Mouse (Mus musculus): ENCODE measurements around the gene Ptgr2. TPM values are rescaled to one million over a fixed set of nuclear protein-coding genes. Genes with fewer than 3 reads are reported as not detected.
"Not testable (repeated sequence)": the region's sequence is repeated elsewhere in the genome, so short reads cannot be mapped to it uniquely, and the experiment has no call there.

Ptgr2 gene
- 12.5 and 13.0 TPM in 2 replicates for polyA plus RNA-seq (2016; fragmentation: Nextera tagmentation; extraction: Ambion mirVana)

DNA sequence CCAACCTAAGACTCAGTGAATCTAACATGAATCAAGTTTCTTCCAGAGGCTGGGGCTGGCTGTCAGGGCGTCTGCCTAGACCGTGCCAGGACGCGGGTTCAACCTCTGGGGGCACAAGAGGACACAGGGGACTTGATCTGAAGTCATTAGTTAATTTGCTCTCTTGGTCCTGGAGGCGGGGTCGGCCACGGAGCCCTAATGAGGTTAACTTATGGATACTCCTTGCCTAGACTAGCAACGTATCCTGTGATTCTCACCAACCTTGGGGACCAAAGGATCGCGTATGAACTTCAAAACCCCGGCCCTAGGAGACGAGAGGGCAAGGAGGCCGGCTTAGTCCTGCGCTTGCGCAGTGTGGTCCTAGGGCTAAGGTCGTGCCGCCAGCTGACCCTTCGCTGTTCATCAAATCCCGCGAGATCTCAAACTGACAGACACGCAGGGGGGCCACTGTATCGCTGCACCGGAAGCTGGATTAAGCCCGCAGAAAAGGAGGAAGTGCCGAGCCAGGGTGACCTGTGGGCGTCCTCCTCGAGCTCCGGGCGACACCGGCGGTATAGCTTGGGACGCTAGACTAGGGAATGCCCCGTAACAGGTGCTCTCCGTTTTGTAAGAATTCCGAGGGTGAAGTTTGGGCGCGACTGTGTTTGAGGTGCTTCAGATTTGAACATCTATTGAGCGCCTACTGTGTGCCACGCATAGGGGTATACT is at the start of gene Ptgr2:
TSS of gene Ptgr2 (plus strand) at position 348 of the 708 bp plus-strand sequence.
- H3K9me3 ChIP-seq = no peaks in the 10 kb centered on the region; the same call in 1 of the 2 replicates
- peak; percentile 79 for ATAC-seq (ENCODE audit: insufficient number of reproducible peaks, insufficient read depth, low FRiP score, low TSS enrichment)
- peak within 1 kb of the TSS; percentile 54 for H3K4me3 ChIP-seq
- peak within 1 kb of the TSS; percentile 74 for H3K4me2 ChIP-seq (replicated peaks)
- H3K4me1 ChIP-seq = peaks cover 5% of the 10 kb centered on the region; the same call in 1 of the 2 replicates
- no peaks in the 10 kb centered on the region for H3K27me3 ChIP-seq
- no peak within 1 kb of the TSS for H3K27ac ChIP-seq
- H3K9ac ChIP-seq = peak within 1 kb of the TSS; percentile 44
- H3K36me3 ChIP-seq = no peaks in the 10 kb centered on the region
- under 1% methylated on average over 39 of the region's 39 CpGs for WGBS

DNA sequence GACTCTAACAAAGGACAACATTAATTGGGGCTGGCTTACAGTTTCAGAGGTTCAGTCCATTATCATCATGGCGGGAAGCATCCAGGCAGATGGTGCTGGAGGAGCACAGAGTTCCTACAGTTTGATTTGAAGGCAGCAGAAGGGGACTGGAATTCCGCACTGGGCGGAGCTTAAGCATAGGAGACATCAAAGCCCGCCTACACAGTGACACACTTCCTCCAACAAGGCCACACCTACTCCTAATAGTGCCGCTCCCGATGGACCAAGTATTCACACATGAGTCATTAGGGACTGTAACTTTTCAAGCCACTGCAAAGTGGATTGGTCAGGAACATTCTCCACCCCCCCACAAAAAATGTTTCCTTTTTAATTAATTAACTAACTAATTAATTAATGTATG is 49.5 kb upstream of the Ptgr2 start:
- Histone ChIP-seq H3K9me3 (no peaks in the 10 kb centered on the region), H3K4me2 (replicated peaks) (no peak overlapping the region), H3K36me3 (no peaks in the 10 kb centered on the region), H3K4me3 (no peak overlapping the region), H3K27me3 (no peaks in the 10 kb centered on the region), H3K9ac (no peak overlapping the region), H3K4me1 (no peaks in the 10 kb centered on the region), H3K27ac (no peak overlapping the region)
- 89% methylated on average over 6 of the region's 6 CpGs for WGBS
- 0 out of 2 replicates have a peak, but pooled peaks have one; percentile 22 for ATAC-seq (ENCODE audit: insufficient number of reproducible peaks, insufficient read depth, low FRiP score, low TSS enrichment)

- H3K9me3 ChIP-seq = no peaks in the 10 kb centered on the region
- H3K4me2 ChIP-seq (replicated peaks) = no peak overlapping the region
- H3K4me3 ChIP-seq = no peak overlapping the region
- WGBS = 74% methylated on average over 10 of the region's 10 CpGs
- ATAC-seq (ENCODE audit: insufficient number of reproducible peaks, insufficient read depth, low FRiP score, low TSS enrichment) = no peak
- no peak overlapping the region for H3K27ac ChIP-seq
- no peaks in the 10 kb centered on the region for H3K27me3 ChIP-seq
- H3K4me1 ChIP-seq = no peaks in the 10 kb centered on the region
- H3K36me3 ChIP-seq = no peaks in the 10 kb centered on the region
- H3K9ac ChIP-seq = no peak overlapping the region
These were observed 48.9 kb upstream of the Ptgr2 start for GRCm38 (mm10) chr12:84235981-84236752.

GRCm38 (mm10) chr12:84237036-84237435 is 48.0 kb upstream of the Ptgr2 start:
- H3K9me3 ChIP-seq; H3K27me3 ChIP-seq; ATAC-seq (ENCODE audit: insufficient number of reproducible peaks, insufficient read depth, low FRiP score, low TSS enrichment); H3K4me3 ChIP-seq; H3K4me2 ChIP-seq (replicated peaks); H3K36me3 ChIP-seq; H3K4me1 ChIP-seq; H3K9ac ChIP-seq; H3K27ac ChIP-seq: not testable (repeated sequence)
- WGBS = 91% methylated on average over 5 of the region's 5 CpGs

DNA sequence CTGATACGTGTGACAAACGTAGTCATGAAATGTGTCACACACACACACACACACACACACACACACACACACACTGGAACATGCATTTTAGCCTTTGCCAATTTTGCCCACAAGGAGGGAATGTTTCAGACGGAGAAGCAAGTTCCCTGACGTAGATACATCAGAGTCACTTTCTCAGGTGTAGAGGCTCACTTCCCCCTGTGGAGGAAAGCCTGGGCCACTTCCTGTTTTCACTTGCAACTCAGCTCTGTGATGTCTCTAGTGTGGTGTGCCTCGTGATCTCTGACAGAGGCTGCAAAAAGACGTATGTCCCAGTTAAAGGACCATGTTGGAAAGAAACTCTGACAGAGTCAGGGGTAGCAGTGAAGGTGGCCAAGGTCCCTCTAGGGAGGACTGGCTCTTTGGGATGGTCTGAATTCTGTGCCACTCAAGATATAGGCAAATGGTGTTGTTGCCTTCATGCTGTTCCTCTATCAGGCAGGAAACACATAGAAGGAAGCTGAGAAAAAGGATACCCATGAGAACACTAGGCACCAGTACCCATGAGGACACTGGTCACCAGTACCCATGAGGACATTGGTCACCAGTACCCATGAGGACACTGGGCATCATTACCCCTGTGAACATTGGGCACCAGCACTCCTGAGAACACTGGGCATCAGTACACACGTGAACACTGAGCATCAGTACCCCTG is 41.8 kb upstream of the Ptgr2 start:
- no peak for ATAC-seq (ENCODE audit: insufficient number of reproducible peaks, insufficient read depth, low FRiP score, low TSS enrichment)
- no peak overlapping the region for H3K27ac ChIP-seq

DNA sequence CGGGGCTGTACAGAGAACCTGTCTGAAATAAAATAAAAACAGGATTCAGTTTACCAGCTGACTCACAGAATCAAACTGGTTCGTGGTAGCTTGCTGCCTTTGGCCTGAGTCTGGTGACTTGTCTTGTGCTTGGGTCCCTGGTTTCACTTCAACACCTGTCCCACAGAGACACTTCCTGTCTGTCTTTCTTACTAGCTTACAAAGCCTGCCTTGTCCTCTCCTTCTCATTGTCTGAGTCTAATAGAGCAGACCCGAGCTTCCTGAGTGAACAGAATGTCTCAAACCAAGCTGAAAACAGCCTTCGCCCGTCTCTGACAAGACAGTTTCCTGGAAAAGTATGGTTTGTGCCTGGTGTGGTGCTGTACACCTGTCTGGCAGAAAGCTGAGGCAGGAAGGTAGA is 39.3 kb upstream of the Ptgr2 start:
- WGBS = 59% methylated on average over 5 of the region's 5 CpGs
- no peak for ATAC-seq (ENCODE audit: insufficient number of reproducible peaks, insufficient read depth, low FRiP score, low TSS enrichment)
- Histone ChIP-seq H3K27me3 (no peaks in the 10 kb centered on the region), H3K36me3 (no peaks in the 10 kb centered on the region), H3K27ac (no peak overlapping the region), H3K4me1 (no peaks in the 10 kb centered on the region), H3K4me2 (replicated peaks) (no peak overlapping the region), H3K4me3 (no peak overlapping the region), H3K9ac (no peak overlapping the region), H3K9me3 (no peaks in the 10 kb centered on the region)

More for the DNA sequence above, 41.8 kb upstream of the Ptgr2 start:
- 79% methylated on average over 7 of the region's 7 CpGs for WGBS
- Histone ChIP-seq H3K4me3 (no peak overlapping the region), H3K9ac (no peak overlapping the region), H3K4me1 (no peaks in the 10 kb centered on the region), H3K4me2 (replicated peaks) (no peak overlapping the region), H3K27me3 (no peaks in the 10 kb centered on the region), H3K9me3 (no peaks in the 10 kb centered on the region), H3K36me3 (no peaks in the 10 kb centered on the region)

DNA sequence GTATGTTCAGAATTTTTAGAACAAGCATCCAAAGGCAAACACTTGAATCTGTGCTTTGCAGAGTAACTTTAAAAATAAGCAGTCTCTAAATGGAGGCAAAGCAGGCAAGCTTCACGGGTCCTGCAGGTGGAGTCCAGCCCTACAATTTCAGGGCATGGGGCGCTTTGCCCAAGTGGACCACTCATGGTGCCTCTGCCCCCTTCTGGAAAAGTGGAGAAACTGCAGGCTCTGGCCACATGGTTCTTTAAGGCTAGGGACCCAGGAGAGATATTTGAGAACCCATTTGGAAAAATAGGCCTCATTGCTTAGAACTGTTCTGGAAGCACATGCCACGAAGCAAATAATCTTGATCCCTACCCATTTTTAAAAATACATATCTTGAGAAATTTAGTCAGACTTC is 35.8 kb upstream of the Ptgr2 start:
- H3K27me3 ChIP-seq = no peaks in the 10 kb centered on the region
- H3K9me3 ChIP-seq = no peaks in the 10 kb centered on the region
- WGBS = 6% methylated on average over 3 of the region's 3 CpGs
- H3K4me3 ChIP-seq = no peak overlapping the region
- no peak overlapping the region for H3K27ac ChIP-seq
- no peak for ATAC-seq (ENCODE audit: insufficient number of reproducible peaks, insufficient read depth, low FRiP score, low TSS enrichment)
- H3K4me1 ChIP-seq = no peaks in the 10 kb centered on the region
- H3K9ac ChIP-seq = no peak overlapping the region
- H3K36me3 ChIP-seq = no peaks in the 10 kb centered on the region
- no peak overlapping the region for H3K4me2 ChIP-seq (replicated peaks)

DNA sequence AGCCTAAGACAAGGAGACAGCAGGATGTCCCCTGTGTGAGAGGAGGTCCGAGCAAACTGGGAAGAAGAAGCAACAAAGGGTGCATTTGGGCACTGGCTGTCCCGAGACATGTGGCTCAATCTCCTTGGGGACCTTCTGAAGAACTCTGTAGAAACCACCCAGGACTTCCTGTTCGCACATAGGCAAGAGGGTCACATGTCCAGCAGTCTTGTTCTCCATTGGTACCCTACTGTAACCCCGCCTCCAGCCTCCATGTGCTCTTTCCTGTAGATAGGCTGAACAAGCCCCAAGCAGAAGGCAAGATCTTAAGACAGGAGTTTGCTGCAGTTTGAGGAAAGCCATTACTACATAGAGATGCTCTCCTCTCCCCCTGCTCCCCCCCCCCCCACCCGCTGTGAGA is 32.2 kb upstream of the Ptgr2 start:
- WGBS = 87% methylated on average over 5 of the region's 5 CpGs
- no peak overlapping the region for H3K4me3 ChIP-seq

DNA sequence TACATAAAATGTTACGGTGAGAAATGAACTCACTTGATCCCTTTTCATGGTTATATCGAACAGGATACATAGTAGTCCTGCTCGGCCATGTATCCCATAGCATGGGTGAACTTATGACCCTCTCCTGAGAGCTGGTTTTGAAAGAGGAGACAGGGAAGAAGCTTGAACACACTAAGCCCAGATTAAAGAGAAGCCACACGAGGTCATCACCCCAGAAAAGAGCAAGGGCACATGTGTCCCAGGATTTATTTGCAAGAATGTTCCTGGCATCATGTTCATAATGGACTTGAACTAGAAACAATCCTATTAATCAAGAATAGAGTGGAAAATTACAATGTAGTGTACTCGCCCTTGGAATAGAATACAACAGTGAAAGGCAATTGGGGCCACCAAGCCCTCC is 30.1 kb upstream of the Ptgr2 start:
- no peaks in the 10 kb centered on the region for H3K36me3 ChIP-seq
- H3K4me2 ChIP-seq (replicated peaks) = no peak overlapping the region
- H3K27me3 ChIP-seq = no peaks in the 10 kb centered on the region
- no peaks in the 10 kb centered on the region; the same call in 1 of the 2 replicates for H3K4me1 ChIP-seq
- H3K27ac ChIP-seq = no peak overlapping the region
- WGBS = 69% methylated on average over 5 of the region's 5 CpGs
- H3K4me3 ChIP-seq = no peak overlapping the region
- ATAC-seq (ENCODE audit: insufficient number of reproducible peaks, insufficient read depth, low FRiP score, low TSS enrichment) = no peak
- no peaks in the 10 kb centered on the region for H3K9me3 ChIP-seq
- no peak overlapping the region for H3K9ac ChIP-seq

More for the DNA sequence above, 32.2 kb upstream of the Ptgr2 start:
- Histone ChIP-seq H3K27me3 (no peaks in the 10 kb centered on the region), H3K36me3 (no peaks in the 10 kb centered on the region), H3K27ac (no peak overlapping the region), H3K4me1 (no peaks in the 10 kb centered on the region; the same call in 1 of the 2 replicates), H3K9me3 (no peaks in the 10 kb centered on the region), H3K4me2 (replicated peaks) (no peak overlapping the region), H3K9ac (no peak overlapping the region)
- ATAC-seq (ENCODE audit: insufficient number of reproducible peaks, insufficient read depth, low FRiP score, low TSS enrichment) = no peak

DNA sequence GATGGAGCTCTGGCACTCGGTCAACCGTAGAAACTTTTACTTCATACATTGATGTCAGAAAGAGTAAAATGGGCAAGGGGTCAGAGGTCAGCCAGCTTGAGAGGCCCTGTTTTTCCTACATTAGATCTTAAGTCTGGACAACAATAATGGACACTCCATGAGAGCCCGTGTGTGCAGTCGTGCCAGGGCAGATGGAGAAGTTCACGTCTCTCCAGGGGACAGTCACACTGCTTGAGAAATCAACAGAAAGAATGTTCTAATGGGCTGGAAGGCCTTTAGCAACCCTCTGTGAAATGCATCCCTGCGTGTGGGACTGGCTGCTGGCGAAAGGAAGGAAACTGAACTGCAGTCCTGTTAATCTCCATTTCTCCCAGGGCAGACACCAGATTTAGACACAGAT is 24.7 kb upstream of the Ptgr2 start:
- no peak overlapping the region for H3K9ac ChIP-seq
- no peak for ATAC-seq (ENCODE audit: insufficient number of reproducible peaks, insufficient read depth, low FRiP score, low TSS enrichment)
- no peak overlapping the region for H3K4me2 ChIP-seq (replicated peaks)
- no peaks in the 10 kb centered on the region for H3K9me3 ChIP-seq
- H3K27me3 ChIP-seq = no peaks in the 10 kb centered on the region
- H3K4me3 ChIP-seq = no peak overlapping the region
- WGBS = 70% methylated on average over 7 of the region's 7 CpGs
- H3K27ac ChIP-seq = no peak overlapping the region
- no peaks in the 10 kb centered on the region for H3K36me3 ChIP-seq
- no peaks in the 10 kb centered on the region; the same call in 1 of the 2 replicates for H3K4me1 ChIP-seq

- H3K36me3 ChIP-seq = no peaks in the 10 kb centered on the region
- H3K9me3 ChIP-seq = no peaks in the 10 kb centered on the region
- H3K27ac ChIP-seq = no peak overlapping the region
- no peak for ATAC-seq (ENCODE audit: insufficient number of reproducible peaks, insufficient read depth, low FRiP score, low TSS enrichment)
- H3K4me3 ChIP-seq = no peak overlapping the region
- H3K4me2 ChIP-seq (replicated peaks) = no peak overlapping the region
- H3K9ac ChIP-seq = no peak overlapping the region
- H3K27me3 ChIP-seq = no peaks in the 10 kb centered on the region
- no peaks in the 10 kb centered on the region for H3K4me1 ChIP-seq
- WGBS = 71% methylated on average over 2 of the region's 2 CpGs
These were observed 17.8 kb upstream of the Ptgr2 start for GRCm38 (mm10) chr12:84267264-84267663.
